Mouse (Mus musculus) C2C12 (cell line): ENCODE results near the gene Shisa7. TPM values are rescaled to one million over a fixed set of nuclear protein-coding genes. Genes with fewer than 3 reads are reported as not detected.
"Not testable (repeated sequence)": the region's sequence is repeated elsewhere in the genome, so short reads cannot be mapped to it uniquely, and the experiment has no call there.

Experiments
- H3K27me3 ChIP-seq: one replicate; pipeline ENCODE4 v1.6.1; 2011; ENCODE audit not compliant: control insufficient read depth, insufficient read depth, insufficient read length
- H3K36me3 ChIP-seq: one replicate; pipeline ENCODE4 v1.6.1; 2011; ENCODE audit not compliant: control insufficient read depth, insufficient read depth
- H3K4me3 ChIP-seq: one replicate; pipeline ENCODE4 v1.5.1; 2011; ENCODE audit warnings: mild to moderate bottlenecking, control low read depth; ENCODE audit not compliant: poor library complexity, insufficient read depth, severe bottlenecking
- H3K79me2 ChIP-seq: one replicate; pipeline ENCODE4 v1.6.1; 2011; ENCODE audit not compliant: control insufficient read depth, insufficient read depth
- H3K79me3 ChIP-seq: one replicate; pipeline ENCODE4 v1.6.1; 2011; ENCODE audit warnings: low read depth, control low read depth
- H3ac ChIP-seq: one replicate; pipeline ENCODE3; 2011; ENCODE audit warnings: low read depth; ENCODE audit not compliant: control insufficient read depth, insufficient read length
- CEBPB ChIP-seq: IDR thresholded peaks from one replicate; pipeline ENCODE4 v1.6.1; 2011; ENCODE audit warnings: low read depth, mild to moderate bottlenecking, control low read depth, moderate library complexity
- CTCF ChIP-seq: IDR thresholded peaks from one replicate; pipeline ENCODE4 v1.5.1; 2011; ENCODE audit not compliant: control insufficient read depth, insufficient read depth, insufficient read length
- FOSL1 ChIP-seq: IDR thresholded peaks from one replicate; pipeline ENCODE4 v1.8.0; 2011; ENCODE audit warnings: mild to moderate bottlenecking, low read length; ENCODE audit not compliant: poor library complexity, insufficient read depth, severe bottlenecking
- MAX ChIP-seq: IDR thresholded peaks from one replicate; pipeline ENCODE4 v1.6.1; 2011; ENCODE audit warnings: mild to moderate bottlenecking, control low read depth
- MYOD1 ChIP-seq: IDR thresholded peaks from one replicate; pipeline ENCODE4 v1.6.1; 2011; ENCODE audit warnings: low read depth; ENCODE audit not compliant: control insufficient read depth, insufficient read length
- MYOG ChIP-seq: IDR thresholded peaks from one replicate; pipeline ENCODE4 v1.6.1; 2011; ENCODE audit not compliant: control insufficient read depth, insufficient read length; ENCODE audit errors: extremely low read depth
- USF1 ChIP-seq: IDR thresholded peaks from one replicate; pipeline ENCODE4 v1.6.1; 2011; ENCODE audit warnings: low read depth, mild to moderate bottlenecking, control low read depth, moderate library complexity
- polyA plus RNA-seq: library from polyadenylated mRNA; unstranded; fragments of >200 nt; fragmentation: generic; extraction: Trizol; gene quantifications from one replicate; pipeline ENCODE4 v1.2.1, GENCODE M21; 2012; ENCODE audit warnings: missing spikeins

Shisa7 gene
- polyA plus RNA-seq, 1 experiment: not detected

GRCm38 (mm10) chr7:4812303-4813104, 32.0 kb downstream of the Shisa7 start, which contains the start of gene Ube2s:
TSS of gene Ube2s (minus strand) at chr7:4812590.
- Histone ChIP-seq H3ac (peak within 1 kb of the TSS; percentile 98), H3K36me3 (peaks cover 35% of the 10 kb centered on the region), H3K79me3 (peaks cover 37% of the 10 kb centered on the region), H3K27me3 (no peaks in the 10 kb centered on the region), H3K4me3 (peak within 1 kb of the TSS; percentile 89), H3K79me2 (peaks cover 39% of the 10 kb centered on the region)
- no peak for TF ChIP-seq MYOG
- no peak for TF ChIP-seq MAX
- TF ChIP-seq USF1: no peak
- no peak for TF ChIP-seq MYOD1
- no peak for TF ChIP-seq CTCF
- no peak for TF ChIP-seq FOSL1
- TF ChIP-seq CEBPB: no peak

GRCm38 (mm10) chr7:4811842-4812302, 32.6 kb downstream of the Shisa7 start:
- Histone ChIP-seq H3K79me3 (peaks cover 38% of the 10 kb centered on the region), H3K79me2 (peaks cover 39% of the 10 kb centered on the region), H3K36me3 (peaks cover 42% of the 10 kb centered on the region), H3K4me3 (peak overlapping the region; percentile 89), H3K27me3 (no peaks in the 10 kb centered on the region), H3ac (peak overlapping the region; percentile 98)
- TF ChIP-seq MAX (no peak), MYOG (no peak), CEBPB (no peak), MYOD1 (no peak), FOSL1 (no peak), CTCF (no peak), USF1 (no peak)

- Histone ChIP-seq H3ac (peak overlapping the region; percentile 98), H3K79me2 (peaks cover 39% of the 10 kb centered on the region), H3K36me3 (peaks cover 49% of the 10 kb centered on the region), H3K4me3 (peak overlapping the region; percentile 89), H3K79me3 (peaks cover 38% of the 10 kb centered on the region)
- H3K27me3 ChIP-seq: not testable (repeated sequence)
Measured at GRCm38 (mm10) chr7:4811131-4811530, 33.4 kb downstream of the Shisa7 start.

GRCm38 (mm10) chr7:4806716-4807115, 37.8 kb downstream of the Shisa7 start:
- Histone ChIP-seq H3K36me3 (peaks cover 69% of the 10 kb centered on the region), H3K79me2 (peaks cover 34% of the 10 kb centered on the region), H3ac (no peak overlapping the region), H3K4me3 (no peak overlapping the region), H3K27me3 (no peaks in the 10 kb centered on the region), H3K79me3 (peaks cover 35% of the 10 kb centered on the region)
- TF ChIP-seq MYOG: no peak
- TF ChIP-seq CEBPB: no peak
- TF ChIP-seq USF1: no peak
- no peak for TF ChIP-seq MYOD1

GRCm38 (mm10) chr7:4802247-4802646, 42.2 kb downstream of the Shisa7 start:
- H3ac ChIP-seq: no peak overlapping the region
- H3K79me3 ChIP-seq: no peaks in the 10 kb centered on the region
- no peaks in the 10 kb centered on the region for H3K79me2 ChIP-seq
- peaks cover 38% of the 10 kb centered on the region for H3K36me3 ChIP-seq
- TF ChIP-seq MAX (no peak), FOSL1 (no peak), MYOG (no peak), CTCF (no peak), CEBPB (no peak), USF1 (no peak), MYOD1 (no peak)
- no peak overlapping the region for H3K4me3 ChIP-seq
- H3K27me3 ChIP-seq: no peaks in the 10 kb centered on the region

- TF ChIP-seq MYOG (no peak), FOSL1 (no peak), CEBPB (no peak), MYOD1 (no peak), USF1 (no peak), CTCF (no peak), MAX (no peak)
- H3K27me3 ChIP-seq: no peaks in the 10 kb centered on the region
Measured at GRCm38 (mm10) chr7:4795767-4796433, 48.6 kb downstream of the Shisa7 start.

More at GRCm38 (mm10) chr7:4795767-4796433, 48.6 kb downstream of the Shisa7 start:
- H3K79me2 ChIP-seq: peaks cover 27% of the 10 kb centered on the region
- no peak overlapping the region for H3ac ChIP-seq
- H3K4me3 ChIP-seq: no peak overlapping the region
- H3K36me3 ChIP-seq: peaks cover 45% of the 10 kb centered on the region
- peaks cover 19% of the 10 kb centered on the region for H3K79me3 ChIP-seq
